Mouse (Mus musculus) heart, adult 2 months (tissue): ENCODE data around the gene Cpne5.

Source experiments
- CTCF ChIP-seq: fragments of 200-600 bp; IDR thresholded peaks from 2 replicates; pipeline ENCODE4 v1.8.1; 2022; ENCODE audit warnings: antibody characterized with exemption, mild to moderate bottlenecking, moderate library complexity
- POLR2A ChIP-seq: fragments of 200-500 bp; IDR thresholded peaks from 2 replicates; pipeline ENCODE4 v1.6.1; 2011; ENCODE audit warnings: mild to moderate bottlenecking, low read depth, low read length, control low read depth; ENCODE audit not compliant: insufficient read depth

GRCm38 (mm10) chr17:29260501-29260900 lies 22.5 kb upstream of the Cpne5 start:
- no peak for TF ChIP-seq POLR2A
- no peak for TF ChIP-seq CTCF
